Mouse (Mus musculus): ENCODE results near the gene Tcp11l1.
A peak's percentile ranks its signal among the peaks of the same experiment; 100 is the strongest.

Tcp11l1 gene

GRCm38 (mm10) chr2:104711585-104712485 lies at the start of gene Tcp11l1:
Tcp11l1 (minus strand) TSS chr2:104712169.
- DNase-seq (ENCODE audit: low spot score): peak; percentile 73

GRCm38 (mm10) chr2:104750611-104751010 lies 38.6 kb upstream of the Tcp11l1 start:
- DNase-seq (ENCODE audit: low spot score): peak; percentile 34

GRCm38 (mm10) chr2:104748652-104749183 lies 36.7 kb upstream of the Tcp11l1 start:
- DNase-seq (ENCODE audit: low spot score): no peak

GRCm38 (mm10) chr2:104746251-104746650 lies 34.3 kb upstream of the Tcp11l1 start:
- DNase-seq (ENCODE audit: low spot score): no peak

- DNase-seq (ENCODE audit: low spot score): no peak
Measured at GRCm38 (mm10) chr2:104743971-104744370, 32.0 kb upstream of the Tcp11l1 start.

- no peak for DNase-seq (ENCODE audit: low spot score)
Measured at GRCm38 (mm10) chr2:104743160-104743559, 31.2 kb upstream of the Tcp11l1 start.

GRCm38 (mm10) chr2:104742741-104743064 lies 30.7 kb upstream of the Tcp11l1 start, which contains the start of gene Depdc7:
Depdc7 (minus strand) TSS chr2:104742878.
- DNase-seq (ENCODE audit: low spot score): peak; percentile 74

- no peak for DNase-seq (ENCODE audit: low spot score)
Measured at GRCm38 (mm10) chr2:104741896-104742740, 30.1 kb upstream of the Tcp11l1 start.

GRCm38 (mm10) chr2:104741015-104741758 lies 29.2 kb upstream of the Tcp11l1 start:
- no peak for DNase-seq (ENCODE audit: low spot score)

GRCm38 (mm10) chr2:104740248-104740949 lies 28.4 kb upstream of the Tcp11l1 start:
- DNase-seq (ENCODE audit: low spot score): no peak

- no peak for DNase-seq (ENCODE audit: low spot score)
Measured at GRCm38 (mm10) chr2:104739691-104740090, 27.7 kb upstream of the Tcp11l1 start.

GRCm38 (mm10) chr2:104736241-104736640 lies 24.3 kb upstream of the Tcp11l1 start:
- no peak for DNase-seq (ENCODE audit: low spot score)

GRCm38 (mm10) chr2:104732562-104733256 lies 20.7 kb upstream of the Tcp11l1 start:
- DNase-seq (ENCODE audit: low spot score): peak; percentile 18

- no peak for DNase-seq (ENCODE audit: low spot score)
Measured at GRCm38 (mm10) chr2:104732033-104732444, 20.1 kb upstream of the Tcp11l1 start.

- no peak for DNase-seq (ENCODE audit: low spot score)
Measured at GRCm38 (mm10) chr2:104727369-104727768, 15.4 kb upstream of the Tcp11l1 start.

GRCm38 (mm10) chr2:104722021-104722420 lies 10.1 kb upstream of the Tcp11l1 start:
- no peak for DNase-seq (ENCODE audit: low spot score)

- peak; percentile 14 for DNase-seq (ENCODE audit: low spot score)
Measured at GRCm38 (mm10) chr2:104717827-104718226, 5.9 kb upstream of the Tcp11l1 start.

- DNase-seq (ENCODE audit: low spot score): peak; percentile 69
Measured at GRCm38 (mm10) chr2:104717231-104717735, 5.3 kb upstream of the Tcp11l1 start.

GRCm38 (mm10) chr2:104716279-104716678 lies 4.3 kb upstream of the Tcp11l1 start, which contains the start of gene Pin1rt1:
Pin1rt1 (minus strand) TSS chr2:104716379.
- DNase-seq (ENCODE audit: low spot score): no peak

GRCm38 (mm10) chr2:104714254-104714691 lies 2.3 kb upstream of the Tcp11l1 start:
- no peak for DNase-seq (ENCODE audit: low spot score)
